Mouse (Mus musculus): Measurements from ENCODE around the gene Ccdc63.

The Ccdc63 gene

GRCm38 (mm10) chr5:122081471-122081870, 59.2 kb downstream of the Ccdc63 start:
- no peak for DNase-seq

GRCm38 (mm10) chr5:122080930-122081329, 59.7 kb downstream of the Ccdc63 start:
- peak; percentile 88 to 91 for DNase-seq

- DNase-seq: no peak
These were observed 60.8 kb downstream of the Ccdc63 start for GRCm38 (mm10) chr5:122079796-122080195.

GRCm38 (mm10) chr5:122077244-122077643, 63.4 kb downstream of the Ccdc63 start:
- DNase-seq: no peak

GRCm38 (mm10) chr5:122075736-122076135, 64.9 kb downstream of the Ccdc63 start:
- DNase-seq: no peak

GRCm38 (mm10) chr5:122071997-122072396, 68.6 kb downstream of the Ccdc63 start:
- no peak for DNase-seq

- no peak for DNase-seq
These were observed 69.4 kb downstream of the Ccdc63 start for GRCm38 (mm10) chr5:122070963-122071800.

GRCm38 (mm10) chr5:122068563-122068962, 72.1 kb downstream of the Ccdc63 start:
- no peak for DNase-seq

GRCm38 (mm10) chr5:122063204-122063933, 77.3 kb downstream of the Ccdc63 start:
- no peak for DNase-seq

- DNase-seq: no peak
These were observed 78.1 kb downstream of the Ccdc63 start for GRCm38 (mm10) chr5:122062479-122062878.

- DNase-seq: no peak
These were observed 79.8 kb downstream of the Ccdc63 start for GRCm38 (mm10) chr5:122060767-122061333.

GRCm38 (mm10) chr5:122059060-122060017, 81.3 kb downstream of the Ccdc63 start:
- DNase-seq: peak; percentile 65 to 68
